Mouse (Mus musculus): Measurements from ENCODE around the gene Kif22.
A peak's percentile ranks its signal among the peaks of the same experiment; 100 is the strongest.

Gene Kif22

GRCm38 (mm10) chr7:127016971-127017949, 25.0 kb downstream of the Kif22 start, which contains the start of gene Pagr1a:
TSS of gene Pagr1a (minus strand) at chr7:127017352.
- DNase-seq (ENCODE audit: low spot score): peak; percentile 89

DNA sequence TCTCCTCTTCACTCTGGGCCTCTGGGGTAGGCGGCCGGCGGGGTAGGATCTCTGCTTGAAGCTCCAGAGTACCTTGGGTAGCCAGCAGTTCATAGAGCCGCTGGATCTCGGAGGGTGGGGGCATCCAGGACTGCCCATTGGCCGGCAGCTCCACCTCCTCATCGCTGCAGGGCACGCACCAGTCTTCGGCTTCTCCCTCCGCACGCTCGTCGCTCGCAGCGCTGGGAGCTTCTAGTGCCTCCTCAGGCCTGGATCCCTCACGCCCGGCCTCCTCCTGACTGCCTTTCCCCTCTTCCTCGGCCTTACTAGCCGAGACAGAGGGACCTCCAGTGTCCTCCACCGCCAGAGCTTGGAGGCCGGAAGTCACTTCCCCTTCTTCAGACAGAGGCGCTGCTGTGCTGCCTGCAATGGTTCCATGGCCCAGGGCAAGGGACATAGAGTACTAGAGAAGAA, 25.8 kb downstream of the Kif22 start:
- peak; percentile 43 for DNase-seq (ENCODE audit: low spot score)

- DNase-seq (ENCODE audit: low spot score): no peak
Observed at GRCm38 (mm10) chr7:127016481-127016485, 26.0 kb downstream of the Kif22 start, which contains the start of gene Pagr1b. TSS of gene Pagr1b (minus strand) at chr7:127016484.

DNA sequence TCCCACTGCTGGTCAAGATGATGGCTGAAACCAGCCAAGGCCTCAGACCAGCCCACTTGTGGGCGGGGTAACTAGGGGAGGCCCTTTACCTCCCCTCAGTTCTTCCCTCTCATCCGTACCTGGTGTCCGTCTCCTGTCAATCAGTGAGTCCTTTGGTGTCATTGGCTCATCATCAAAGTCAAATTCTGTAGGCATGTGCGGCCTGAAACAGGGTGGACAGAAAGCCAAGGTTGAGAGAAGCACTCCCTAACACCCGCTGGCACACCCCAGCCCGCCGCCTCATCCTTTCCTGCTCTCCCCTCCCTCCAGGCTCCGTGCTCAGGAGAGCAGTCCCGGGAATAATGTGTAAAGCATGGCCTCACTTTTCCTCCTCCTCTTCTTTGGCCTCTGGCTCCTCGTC, 26.2 kb downstream of the Kif22 start:
- no peak for DNase-seq (ENCODE audit: low spot score)

GRCm38 (mm10) chr7:127014993-127015392, 27.3 kb downstream of the Kif22 start:
- DNase-seq (ENCODE audit: low spot score): no peak

DNA sequence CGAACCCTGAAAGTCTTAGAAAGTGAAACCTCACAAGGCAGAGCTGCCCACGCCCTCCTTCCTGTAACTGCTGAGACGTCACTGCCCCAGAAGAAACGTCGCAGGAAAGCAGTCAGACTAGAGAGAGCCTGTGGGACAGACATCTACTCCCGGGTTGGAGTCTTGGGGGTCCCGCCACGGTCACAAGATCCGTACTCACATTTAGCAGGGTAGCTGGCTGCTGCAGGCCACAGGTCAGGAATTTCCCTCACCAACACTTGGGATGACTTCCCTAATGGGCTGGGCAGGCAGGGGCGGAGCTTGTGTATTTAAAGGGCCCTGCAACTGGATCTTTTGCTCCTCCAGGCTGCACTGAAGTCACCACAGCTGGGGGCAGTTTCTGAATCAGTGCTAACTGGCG, 28.0 kb downstream of the Kif22 start, which contains the start of gene Mvp:
Mvp (minus strand) TSS at position 302 of the 400 bp plus-strand sequence.
- no peak for DNase-seq (ENCODE audit: low spot score)

DNA sequence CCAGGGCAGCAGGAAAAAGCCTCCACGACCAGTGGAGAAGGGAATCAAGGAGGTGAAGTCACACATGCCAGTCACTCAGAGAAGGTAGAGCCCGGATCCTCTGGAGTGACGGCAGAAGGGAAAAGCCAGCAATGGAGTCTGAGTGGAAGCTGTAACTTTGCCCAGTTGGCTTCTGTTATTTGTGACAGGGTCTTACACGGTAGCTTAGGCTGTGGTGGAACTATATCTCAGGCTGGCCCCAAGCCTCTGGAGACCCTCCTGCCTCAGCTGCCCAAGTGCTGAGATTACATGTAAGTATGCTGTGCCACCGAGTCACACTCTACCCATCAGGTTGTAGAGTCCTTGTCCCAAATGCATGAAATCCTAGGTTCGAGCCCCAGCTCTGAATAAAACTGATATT, 28.9 kb downstream of the Kif22 start:
- no peak for DNase-seq (ENCODE audit: low spot score)

GRCm38 (mm10) chr7:127012845-127013244, 29.4 kb downstream of the Kif22 start:
- no peak for DNase-seq (ENCODE audit: low spot score)

DNA sequence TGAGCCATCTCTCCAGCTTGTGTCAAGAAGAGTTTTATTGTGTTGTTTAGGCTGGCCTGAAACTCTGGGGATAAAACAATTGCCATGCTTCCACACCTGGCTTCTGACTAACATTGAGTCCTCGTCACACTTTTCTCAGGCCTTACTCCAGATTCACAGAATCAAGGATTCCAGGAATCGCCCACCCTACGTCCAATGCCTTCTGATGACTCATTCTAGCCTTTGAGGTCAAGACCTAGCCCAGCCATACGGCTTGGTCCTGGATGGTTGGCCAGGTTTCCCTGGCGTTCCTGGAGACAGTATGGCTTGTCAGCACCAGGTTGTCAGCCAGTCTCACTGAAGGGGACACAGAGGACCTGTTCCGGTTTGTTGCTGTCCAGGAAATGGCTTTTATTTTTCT, 29.9 kb downstream of the Kif22 start:
- no peak for DNase-seq (ENCODE audit: low spot score)

GRCm38 (mm10) chr7:127011717-127012116, 30.6 kb downstream of the Kif22 start:
- no peak for DNase-seq (ENCODE audit: low spot score)

DNA sequence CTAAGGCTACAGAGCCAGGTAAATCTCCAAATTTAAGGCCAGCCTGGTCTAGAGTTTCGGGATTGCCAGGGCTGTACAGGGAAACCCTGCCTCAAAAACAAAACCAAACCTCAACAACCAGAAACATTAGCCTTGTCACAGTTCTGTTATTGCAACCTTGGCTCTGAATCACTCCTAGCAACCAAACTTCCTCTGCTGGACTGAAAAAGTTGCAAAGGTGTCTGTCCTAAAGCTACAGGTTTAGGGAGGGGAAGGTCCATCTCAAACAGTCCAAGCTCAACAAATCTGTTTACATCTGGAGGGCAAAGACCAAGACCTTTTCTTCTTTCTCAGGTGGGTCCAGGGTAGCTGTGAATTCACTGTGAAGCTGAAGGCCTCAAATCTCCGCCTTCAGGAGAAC, 31.2 kb downstream of the Kif22 start:
- DNase-seq (ENCODE audit: low spot score): no peak

DNA sequence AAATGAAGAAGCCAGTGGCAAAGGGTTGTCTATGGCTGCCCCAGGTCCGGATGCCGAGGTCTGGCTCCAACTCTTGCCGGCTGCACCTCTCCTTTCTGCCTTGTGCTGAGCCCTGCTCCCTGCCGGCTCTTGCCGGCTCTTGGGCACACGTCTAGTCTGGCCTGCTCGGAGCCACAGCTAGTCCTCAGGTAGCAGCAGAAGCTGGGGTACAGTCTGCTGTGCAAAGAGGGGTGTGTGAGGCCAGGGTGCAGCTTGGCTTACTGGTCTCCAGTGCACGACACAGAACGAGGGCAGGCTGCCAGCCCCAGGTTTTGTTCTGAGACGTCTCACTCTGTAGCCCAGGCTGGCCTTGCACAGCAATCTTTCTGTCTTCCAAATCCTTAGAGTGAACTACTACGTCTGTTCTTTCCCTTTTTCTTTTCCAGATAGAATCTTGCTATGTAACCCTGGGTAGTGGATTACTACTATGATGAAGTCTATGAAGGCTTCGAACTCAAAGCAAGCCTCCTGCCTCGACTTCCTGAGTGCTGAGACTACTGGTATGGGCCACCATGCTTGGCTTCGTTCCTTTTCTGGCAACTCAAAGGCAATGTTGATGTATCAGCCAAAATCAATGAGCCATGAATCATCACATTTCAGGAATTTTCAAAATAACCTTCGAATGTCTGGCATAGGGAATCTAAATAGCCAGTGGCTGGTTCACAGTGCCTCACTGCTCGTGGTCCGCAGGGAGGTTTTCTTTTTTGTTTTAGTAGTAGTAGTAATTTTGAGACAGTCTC, 32.8 kb downstream of the Kif22 start:
- DNase-seq (ENCODE audit: low spot score): no peak

- DNase-seq (ENCODE audit: low spot score): peak; percentile 54
Observed at GRCm38 (mm10) chr7:127008239-127009019, 33.8 kb downstream of the Kif22 start.

GRCm38 (mm10) chr7:127007313-127008024, 34.8 kb downstream of the Kif22 start:
- DNase-seq (ENCODE audit: low spot score): no peak

DNA sequence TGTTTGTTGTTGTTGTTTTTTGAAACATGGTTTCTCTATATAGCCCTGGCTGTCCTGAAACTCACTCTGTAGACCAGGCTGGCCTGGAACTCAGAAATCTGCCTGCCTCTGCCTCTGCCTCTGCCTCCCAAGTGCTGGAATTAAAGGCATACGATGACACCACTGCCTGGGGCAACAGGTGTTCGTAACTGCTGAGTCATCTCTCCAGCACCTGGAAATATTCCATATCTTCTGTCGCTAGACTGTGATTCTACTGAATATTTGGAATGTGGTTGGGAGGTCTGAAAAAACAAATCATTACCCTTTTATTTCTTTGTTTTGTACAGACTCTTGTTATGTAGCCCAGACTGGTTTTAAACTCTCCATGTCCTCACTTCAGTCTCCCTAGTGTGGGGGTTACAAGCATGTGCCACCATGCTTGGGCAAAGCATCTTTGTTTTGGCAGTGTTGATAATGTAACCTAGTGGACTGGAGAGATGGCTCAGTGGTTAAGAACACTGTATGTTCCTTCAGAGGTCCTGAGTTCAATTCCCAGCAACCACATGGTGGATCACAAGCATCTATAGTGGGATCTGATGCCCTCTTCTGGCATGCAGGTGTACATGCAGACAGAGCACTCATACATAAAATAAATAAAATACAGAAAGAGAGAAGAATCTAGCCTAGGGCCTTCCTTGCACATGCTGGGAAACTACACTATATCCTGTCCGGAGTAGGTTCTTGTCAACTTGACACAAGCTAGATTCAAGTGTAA, 38.0 kb downstream of the Kif22 start:
- no peak for DNase-seq (ENCODE audit: low spot score)

DNA sequence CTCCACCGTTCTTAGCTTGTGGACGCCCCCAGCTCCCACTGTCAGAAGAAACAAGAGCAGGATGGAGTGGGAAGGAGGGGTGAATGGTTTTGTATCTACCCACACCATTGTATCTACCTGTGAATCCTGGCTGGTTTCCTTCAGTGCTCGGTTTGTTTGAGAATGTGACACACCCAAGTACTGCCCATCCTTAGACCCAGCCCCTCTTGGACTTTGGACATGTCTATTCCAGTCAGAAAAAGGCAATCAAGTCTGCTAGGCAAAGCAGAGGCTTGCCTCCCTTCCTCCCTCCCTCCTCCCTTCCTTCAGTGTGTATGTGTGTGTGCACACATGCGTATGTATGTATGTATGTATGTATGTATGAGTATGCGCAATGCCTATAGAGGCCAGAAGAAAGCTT, 38.7 kb downstream of the Kif22 start:
- DNase-seq (ENCODE audit: low spot score): no peak

GRCm38 (mm10) chr7:126999568-126999967, 42.7 kb downstream of the Kif22 start:
- DNase-seq (ENCODE audit: low spot score): no peak

DNA sequence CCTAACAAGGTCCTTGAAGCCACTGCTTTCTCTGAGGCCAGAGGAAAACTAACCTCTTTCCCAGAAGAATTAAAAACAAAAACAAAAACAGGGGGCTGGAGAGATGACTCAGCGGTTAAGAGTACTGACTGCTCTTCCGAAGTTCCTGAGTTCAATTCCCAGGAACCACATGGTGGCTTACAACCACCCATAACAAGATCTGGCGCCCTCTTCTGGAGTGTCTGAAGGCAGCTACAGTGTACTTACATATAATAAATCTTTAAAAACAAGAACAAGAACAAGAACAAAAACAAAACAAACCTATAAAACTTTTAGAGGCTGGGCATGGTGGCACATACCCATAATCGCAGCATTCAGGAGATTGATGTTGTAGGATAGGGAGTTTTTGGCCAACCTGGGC, 45.8 kb downstream of the Kif22 start:
- no peak for DNase-seq (ENCODE audit: low spot score)

DNA sequence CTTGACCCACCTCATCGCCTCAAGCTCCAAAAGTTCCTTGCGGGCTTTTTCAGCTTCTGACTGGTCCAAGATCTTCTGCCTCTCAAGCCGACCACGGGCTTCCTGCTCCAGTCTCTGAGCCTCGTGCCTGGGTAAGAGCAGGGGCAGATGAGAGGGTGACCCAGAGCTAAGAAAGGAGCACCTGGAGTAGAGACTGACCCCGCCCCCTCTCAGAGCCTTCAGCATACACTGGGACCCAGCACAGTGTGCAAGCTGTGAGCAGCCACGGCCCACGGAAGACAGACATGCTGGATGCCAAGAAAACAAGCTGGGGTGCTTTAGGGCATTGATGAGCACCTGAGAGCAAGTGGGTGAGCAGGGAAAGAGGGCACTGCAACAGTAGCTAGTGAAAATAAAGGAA, 53.5 kb downstream of the Kif22 start:
- DNase-seq (ENCODE audit: low spot score): no peak

GRCm38 (mm10) chr7:126986319-126986718, 56.0 kb downstream of the Kif22 start:
- DNase-seq (ENCODE audit: low spot score): peak; percentile 33

Data from ovary, postnatal 14 days (tissue).